Mouse (Mus musculus) heart, adult 9 months (tissue): ENCODE measurements around the gene Olfr478.
"Not testable (repeated sequence)": the region's sequence is repeated elsewhere in the genome, so short reads cannot be mapped to it uniquely, and the experiment has no call there.

Experiments
- DNase-seq, 2 experiments: peaks; one replicate each; pipeline ENCODE4 v3.0.0; 2022; ENCODE audit warnings: low spot score in 2 of 2

Olfr478 gene

GRCm38 (mm10) chr7:108033889-108034288, at the start of gene Olfr478:
Gene Olfr478 (minus strand): TSS chr7:108033989.
- no peak for DNase-seq

- DNase-seq: no peak
Observed at GRCm38 (mm10) chr7:108079555-108079954, 45.8 kb upstream of the Olfr478 start, which contains the start of gene Olfr481. Gene Olfr481 (plus strand): TSS chr7:108079855.

GRCm38 (mm10) chr7:108067246-108067645, 33.5 kb upstream of the Olfr478 start, which contains the start of gene Olfr480:
Gene Olfr480 (minus strand): TSS chr7:108067346.
- no peak for DNase-seq

- no peak for DNase-seq
Observed at GRCm38 (mm10) chr7:108050393-108050792, 16.6 kb upstream of the Olfr478 start, which contains the start of gene Olfr479. Gene Olfr479 (plus strand): TSS chr7:108050693.

- not testable (repeated sequence) for DNase-seq
Observed at GRCm38 (mm10) chr7:108014256-108014655, 19.5 kb downstream of the Olfr478 start.

- DNase-seq: no peak
Observed at GRCm38 (mm10) chr7:107986393-107986792, 47.4 kb downstream of the Olfr478 start, which contains the start of gene Olfr477. Gene Olfr477 (plus strand): TSS chr7:107986693.
